Mouse (Mus musculus): ENCODE results near the gene 2610008E11Rik. TPM values are rescaled to one million over a fixed set of nuclear protein-coding genes. Genes with fewer than 3 reads are reported as not detected.

The 2610008E11Rik gene
- 35.6 TPM for polyA plus RNA-seq (2017; shearing (Covaris generic))

DNA sequence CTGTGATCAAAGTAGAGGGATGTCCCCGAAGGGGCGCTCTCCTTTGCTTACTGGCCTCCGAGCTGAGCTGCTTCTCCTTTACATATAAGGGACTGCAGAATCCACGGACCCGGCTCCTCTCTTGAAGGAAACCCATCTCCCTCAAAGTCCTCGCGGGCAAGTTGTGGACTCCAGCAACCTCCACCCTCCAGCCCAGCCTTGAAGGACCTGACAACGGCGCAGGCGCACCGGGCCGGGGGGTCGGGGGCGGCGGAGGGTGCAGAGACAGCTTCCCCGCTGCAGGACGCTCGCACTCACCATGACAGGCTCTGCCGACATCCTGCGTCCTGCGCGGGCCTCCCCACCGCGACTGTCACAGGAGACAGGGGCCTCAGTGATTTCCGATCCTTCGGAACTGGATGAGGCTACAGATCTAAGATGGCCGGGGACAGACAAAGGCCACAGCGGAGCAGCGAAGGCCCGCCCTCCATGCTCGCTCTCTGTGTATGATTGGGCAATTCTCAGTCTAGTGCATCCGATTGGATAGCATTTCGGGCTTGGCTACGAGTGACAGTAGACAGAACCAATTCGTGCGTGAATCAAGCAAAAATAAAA is at the start of gene 2610008E11Rik:
2610008E11Rik (minus strand) TSS at position 440 of the 594 bp plus-strand sequence.

DNA sequence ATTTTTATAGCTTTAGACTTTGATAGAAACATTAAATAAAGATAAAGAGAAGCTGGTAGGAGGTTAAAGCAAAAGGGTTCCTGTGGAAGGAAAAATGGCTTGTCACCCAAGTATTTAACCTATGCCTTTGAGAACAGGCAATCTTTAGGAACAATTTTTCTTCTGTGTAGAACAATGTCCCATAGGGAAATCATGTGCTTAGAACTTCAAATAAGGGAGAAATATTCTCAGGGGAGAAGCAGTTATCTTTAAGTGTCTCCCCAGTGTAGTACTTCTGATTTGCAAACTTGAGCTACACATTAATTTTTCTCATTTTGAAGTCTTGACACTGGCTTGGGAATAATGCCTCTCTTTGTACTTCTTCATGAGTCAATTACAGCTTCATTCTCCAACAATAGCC is 69.0 kb downstream of the 2610008E11Rik start, which contains the start of gene Olfr57:
Olfr57 (plus strand) TSS at position 301 of the 400 bp plus-strand sequence.

Other genes starting within 250 kb of the 2610008E11Rik start
- not detected for gene Olfr1356, start 245.4 kb downstream of the 2610008E11Rik start, polyA plus RNA-seq (2017; shearing (Covaris generic))
- gene Olfr1355, start 222.1 kb downstream of the 2610008E11Rik start, polyA plus RNA-seq (2017; shearing (Covaris generic)), result not detected
- not detected for gene Olfr1354, start 184.4 kb downstream of the 2610008E11Rik start, polyA plus RNA-seq (2017; shearing (Covaris generic))
- not detected for gene Olfr8, start 147.0 kb downstream of the 2610008E11Rik start, polyA plus RNA-seq (2017; shearing (Covaris generic))
- not detected for gene Olfr1353, start 134.3 kb downstream of the 2610008E11Rik start, polyA plus RNA-seq (2017; shearing (Covaris generic))
- not detected for gene Olfr1352, start 116.5 kb downstream of the 2610008E11Rik start, polyA plus RNA-seq (2017; shearing (Covaris generic))
- gene Olfr1351, start 85.1 kb downstream of the 2610008E11Rik start, polyA plus RNA-seq (2017; shearing (Covaris generic)), result not detected
- not detected for gene Olfr57, start 68.9 kb downstream of the 2610008E11Rik start, polyA plus RNA-seq (2017; shearing (Covaris generic))
- not detected for gene Vmn2r80, start 51.2 kb upstream of the 2610008E11Rik start, polyA plus RNA-seq (2017; shearing (Covaris generic))
- not detected for gene Vmn2r81, start 150.1 kb upstream of the 2610008E11Rik start, polyA plus RNA-seq (2017; shearing (Covaris generic))